Mouse (Mus musculus) intestine, embryonic 15.5 days (tissue): ENCODE measurements at regions not wholly inside any gene's neighbourhood (a gene's known extent, or its start where the extent isn't known, plus 50 kb on each side); places are given as distances from the start of the nearest gene placed in this dataset.

Experiments
- ATAC-seq: fragments of 200-750 bp; cut with Nextera tagmentation; 2 replicates; pipeline ENCODE4 v1.8.0; 2017; ENCODE audit warnings: moderate TSS enrichment, moderate library complexity
- H3K27ac ChIP-seq: fragments of 300-500 bp; sonication (generic); 2 replicates; pipeline ENCODE4 v1.5.1; 2015; ENCODE audit warnings: mild to moderate bottlenecking, inconsistent platforms
- H3K27me3 ChIP-seq: fragments of 300-500 bp; sonication (generic); replicated peaks from 2 replicates; pipeline ENCODE4 v1.6.1; 2015; ENCODE audit warnings: inconsistent platforms
- H3K36me3 ChIP-seq: fragments of 300-500 bp; sonication (generic); 2 replicates; pipeline ENCODE4 v1.6.1; 2015; ENCODE audit warnings: inconsistent platforms
- H3K4me1 ChIP-seq: fragments of 300-500 bp; sonication (generic); replicated peaks from 2 replicates; pipeline ENCODE4 v1.6.1; 2015; ENCODE audit warnings: inconsistent platforms
- H3K4me2 ChIP-seq: fragments of 300-500 bp; sonication (generic); replicated peaks from 2 replicates; pipeline ENCODE4 v1.6.1; 2015; ENCODE audit warnings: mild to moderate bottlenecking, inconsistent platforms
- H3K4me3 ChIP-seq: fragments of 300-500 bp; sonication (generic); replicated peaks from 2 replicates; pipeline ENCODE4 v1.5.1; 2015; ENCODE audit warnings: inconsistent platforms
- H3K9ac ChIP-seq: fragments of 300-500 bp; sonication (generic); 2 replicates; pipeline ENCODE4 v1.6.1; 2015; ENCODE audit warnings: inconsistent platforms
- H3K9me3 ChIP-seq: fragments of 300-500 bp; sonication (generic); 2 replicates; pipeline ENCODE4 v1.6.1; 2016; ENCODE audit warnings: inconsistent platforms
- WGBS: fragments of 180-500 bp; shearing (Covaris S2); methylation state at CpG from one replicate; pipeline ENCODE4 v1.1.7; 2015; 5-methylcytosine and 5-hydroxymethylcytosine counted together

- Histone ChIP-seq H3K4me2 (no peak overlapping the region), H3K4me1 (no peaks in the 10 kb centered on the region), H3K4me3 (no peak overlapping the region), H3K27ac (no peak overlapping the region), H3K36me3 (no peaks in the 10 kb centered on the region), H3K27me3 (no peaks in the 10 kb centered on the region), H3K9ac (no peak overlapping the region), H3K9me3 (no peaks in the 10 kb centered on the region)
- ATAC-seq = peak; percentile 20; the same call in 1 of the 2 replicates
- WGBS = 81% methylated on average over 4 of the region's 4 CpGs
Measured at GRCm38 (mm10) chr19:28205691-28206090, 194.7 kb upstream of the Rfx3 start.

DNA sequence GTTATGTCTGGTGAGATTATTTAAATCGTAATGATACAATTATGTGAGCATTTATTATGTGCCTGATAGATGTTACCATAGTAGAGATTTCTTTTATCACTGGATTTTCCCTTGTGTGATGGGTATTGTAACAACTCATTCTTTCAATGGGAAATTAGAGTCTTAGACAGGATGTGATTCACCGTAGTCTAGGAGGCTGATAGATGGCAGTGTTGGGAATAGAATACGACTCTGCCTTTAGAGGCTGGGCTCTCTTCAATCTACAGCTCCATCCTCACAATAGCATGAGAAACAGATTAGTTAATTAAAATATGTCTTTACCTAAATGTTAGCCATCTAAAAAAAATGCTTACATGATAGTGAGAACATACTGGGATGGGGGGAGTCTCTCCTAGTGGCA, 192.8 kb upstream of the Rfx3 start:
- H3K9ac ChIP-seq = no peak overlapping the region
- no peaks in the 10 kb centered on the region for H3K9me3 ChIP-seq
- no peak overlapping the region for H3K4me3 ChIP-seq
- no peak overlapping the region for H3K27ac ChIP-seq
- no peaks in the 10 kb centered on the region for H3K4me1 ChIP-seq
- WGBS = 67% methylated on average over 3 of the region's 3 CpGs
- no peak for ATAC-seq
- H3K27me3 ChIP-seq = no peaks in the 10 kb centered on the region
- H3K4me2 ChIP-seq = no peak overlapping the region
- no peaks in the 10 kb centered on the region for H3K36me3 ChIP-seq

GRCm38 (mm10) chr19:28199385-28199784, 188.4 kb upstream of the Rfx3 start:
- Histone ChIP-seq H3K4me3 (no peak overlapping the region), H3K9ac (no peak overlapping the region), H3K27me3 (no peaks in the 10 kb centered on the region), H3K4me2 (no peak overlapping the region), H3K36me3 (no peaks in the 10 kb centered on the region), H3K27ac (no peak overlapping the region), H3K4me1 (no peaks in the 10 kb centered on the region), H3K9me3 (no peaks in the 10 kb centered on the region)
- no peak for ATAC-seq
- 65% methylated on average over 8 of the region's 8 CpGs for WGBS

DNA sequence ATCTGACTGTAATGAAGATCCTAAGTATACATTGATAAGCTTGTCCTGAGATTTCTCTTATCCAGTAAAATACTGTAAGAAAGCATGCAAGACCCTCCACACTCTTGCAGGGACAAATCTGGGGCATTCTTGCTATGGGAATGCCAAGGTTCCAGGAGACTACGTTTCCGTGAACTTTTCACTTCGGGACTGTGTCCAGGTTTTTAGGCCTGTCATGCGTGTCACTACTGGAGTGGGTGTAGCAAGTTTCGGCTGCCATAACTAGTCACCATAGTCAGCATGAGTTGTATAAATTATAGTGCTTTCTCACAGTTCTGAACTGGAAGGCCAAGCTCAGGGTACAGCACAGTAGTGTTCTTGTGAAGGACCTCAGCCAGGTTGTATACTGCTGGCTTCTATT, 185.9 kb upstream of the Rfx3 start:
- Histone ChIP-seq H3K9ac (no peak overlapping the region), H3K9me3 (no peaks in the 10 kb centered on the region), H3K4me3 (no peak overlapping the region), H3K36me3 (no peaks in the 10 kb centered on the region), H3K4me2 (no peak overlapping the region), H3K4me1 (no peaks in the 10 kb centered on the region), H3K27me3 (no peaks in the 10 kb centered on the region), H3K27ac (no peak overlapping the region)
- no peak for ATAC-seq
- WGBS = 96% methylated on average over 5 of the region's 5 CpGs

DNA sequence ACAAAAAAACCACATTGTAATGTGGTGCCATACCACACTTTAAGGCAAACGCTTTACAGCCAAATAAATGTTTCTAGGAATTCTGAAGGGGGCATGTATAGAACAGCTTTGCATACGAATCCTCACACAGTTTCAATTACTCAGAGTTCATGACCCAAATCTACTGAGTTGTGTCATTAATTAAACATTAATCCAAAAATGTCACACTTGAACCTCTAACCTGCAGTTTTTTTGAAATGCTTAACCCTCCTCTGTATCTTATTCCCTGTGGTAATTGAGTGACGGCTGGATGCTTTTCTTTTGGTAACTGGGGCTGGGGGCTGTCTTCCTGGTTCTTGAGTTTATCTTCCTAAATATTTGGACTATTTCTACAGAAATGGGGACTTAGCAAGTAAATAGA, 181.3 kb upstream of the Rfx3 start:
- no peak overlapping the region for H3K4me2 ChIP-seq
- no peaks in the 10 kb centered on the region for H3K36me3 ChIP-seq
- no peaks in the 10 kb centered on the region for H3K9me3 ChIP-seq
- no peak overlapping the region for H3K4me3 ChIP-seq
- ATAC-seq = no peak
- 74% methylated on average over 3 of the region's 3 CpGs for WGBS
- no peak overlapping the region for H3K9ac ChIP-seq
- H3K27ac ChIP-seq = no peak overlapping the region
- no peaks in the 10 kb centered on the region for H3K4me1 ChIP-seq
- no peaks in the 10 kb centered on the region for H3K27me3 ChIP-seq

GRCm38 (mm10) chr19:28191428-28192116, 180.6 kb upstream of the Rfx3 start:
- H3K27me3 ChIP-seq = no peaks in the 10 kb centered on the region
- H3K9ac ChIP-seq = no peak overlapping the region
- no peaks in the 10 kb centered on the region for H3K4me1 ChIP-seq
- no peak overlapping the region for H3K27ac ChIP-seq
- WGBS = 35% methylated on average over 9 of the region's 9 CpGs
- ATAC-seq = no peak
- no peak overlapping the region for H3K4me3 ChIP-seq
- H3K9me3 ChIP-seq = no peaks in the 10 kb centered on the region
- no peak overlapping the region for H3K4me2 ChIP-seq
- no peaks in the 10 kb centered on the region for H3K36me3 ChIP-seq

GRCm38 (mm10) chr19:28190250-28190649, 179.3 kb upstream of the Rfx3 start:
- H3K4me1 ChIP-seq = no peaks in the 10 kb centered on the region
- H3K27ac ChIP-seq = no peak overlapping the region
- no peak overlapping the region for H3K4me3 ChIP-seq
- H3K27me3 ChIP-seq = no peaks in the 10 kb centered on the region
- 78% methylated on average over 10 of the region's 10 CpGs for WGBS
- no peak overlapping the region for H3K4me2 ChIP-seq
- H3K9ac ChIP-seq = no peak overlapping the region
- no peaks in the 10 kb centered on the region for H3K9me3 ChIP-seq
- no peaks in the 10 kb centered on the region for H3K36me3 ChIP-seq
- no peak for ATAC-seq

- Histone ChIP-seq H3K9me3 (no peaks in the 10 kb centered on the region), H3K9ac (no peak overlapping the region), H3K4me2 (no peak overlapping the region), H3K27me3 (no peaks in the 10 kb centered on the region), H3K4me3 (no peak overlapping the region), H3K4me1 (no peaks in the 10 kb centered on the region), H3K36me3 (no peaks in the 10 kb centered on the region), H3K27ac (no peak overlapping the region)
- WGBS = 82% methylated on average over 6 of the region's 6 CpGs
- no peak for ATAC-seq
Measured at GRCm38 (mm10) chr19:28188363-28188762, 177.4 kb upstream of the Rfx3 start.

GRCm38 (mm10) chr19:28182411-28183182, 171.6 kb upstream of the Rfx3 start:
- Histone ChIP-seq H3K4me1 (no peaks in the 10 kb centered on the region), H3K36me3 (no peaks in the 10 kb centered on the region), H3K27me3 (no peaks in the 10 kb centered on the region), H3K9ac (no peak overlapping the region), H3K9me3 (no peaks in the 10 kb centered on the region), H3K27ac (no peak overlapping the region), H3K4me3 (no peak overlapping the region), H3K4me2 (no peak overlapping the region)
- ATAC-seq = no peak
- WGBS = 57% methylated on average over 12 of the region's 12 CpGs

GRCm38 (mm10) chr19:28181171-28181570, 170.2 kb upstream of the Rfx3 start:
- no peak overlapping the region for H3K27ac ChIP-seq
- H3K4me2 ChIP-seq = no peak overlapping the region
- no peak overlapping the region for H3K9ac ChIP-seq
- 69% methylated on average over 2 of the region's 2 CpGs for WGBS
- H3K4me3 ChIP-seq = no peak overlapping the region
- ATAC-seq = no peak
- no peaks in the 10 kb centered on the region for H3K36me3 ChIP-seq
- no peaks in the 10 kb centered on the region for H3K4me1 ChIP-seq
- H3K9me3 ChIP-seq = no peaks in the 10 kb centered on the region
- no peaks in the 10 kb centered on the region for H3K27me3 ChIP-seq

DNA sequence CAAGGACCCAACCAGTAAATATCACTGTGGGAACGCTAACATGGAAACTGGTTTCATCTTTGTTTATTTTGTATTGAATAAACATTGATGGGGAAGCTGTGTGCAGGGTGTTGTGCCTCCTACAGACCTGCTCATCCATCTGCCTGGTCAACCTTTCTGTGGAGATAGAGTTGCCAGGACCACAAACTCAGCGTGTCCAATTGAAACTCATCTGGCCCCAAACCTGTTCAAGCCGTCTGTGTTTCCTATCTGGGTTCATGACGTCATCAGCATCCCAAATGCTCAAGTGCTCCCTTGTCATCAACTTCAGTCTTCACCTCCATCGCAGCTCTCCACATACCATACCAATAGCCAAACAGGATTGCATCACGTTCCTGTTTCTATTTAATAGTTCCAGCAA, 167.1 kb upstream of the Rfx3 start:
- H3K4me1 ChIP-seq = no peaks in the 10 kb centered on the region
- no peak overlapping the region for H3K9ac ChIP-seq
- no peaks in the 10 kb centered on the region for H3K9me3 ChIP-seq
- no peaks in the 10 kb centered on the region for H3K36me3 ChIP-seq
- ATAC-seq = no peak
- no peaks in the 10 kb centered on the region for H3K27me3 ChIP-seq
- 85% methylated on average over 6 of the region's 6 CpGs for WGBS
- H3K27ac ChIP-seq = no peak overlapping the region
- H3K4me3 ChIP-seq = no peak overlapping the region
- H3K4me2 ChIP-seq = no peak overlapping the region

DNA sequence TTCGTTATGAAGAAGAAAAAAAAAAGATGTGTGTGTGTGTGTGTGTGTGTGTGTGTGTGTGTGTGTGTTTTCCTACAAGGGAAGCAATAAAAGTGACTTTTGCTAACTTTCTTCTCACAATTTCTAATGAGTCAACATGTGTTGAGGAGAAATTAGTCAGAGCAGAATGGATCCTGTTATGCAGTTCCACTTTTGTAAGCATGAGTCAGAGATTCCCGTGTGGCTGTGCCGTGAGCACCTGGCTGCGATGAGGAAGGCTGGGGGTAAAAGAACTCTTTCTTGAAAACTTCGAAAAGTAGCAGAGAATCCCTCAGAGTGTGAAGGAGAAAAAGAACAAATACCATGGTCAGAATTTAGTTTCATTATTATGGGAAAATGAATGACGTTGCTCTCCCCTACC, 165.9 kb upstream of the Rfx3 start:
- Histone ChIP-seq H3K27me3 (no peaks in the 10 kb centered on the region), H3K9ac (no peak overlapping the region), H3K4me3 (no peak overlapping the region), H3K4me2 (no peak overlapping the region), H3K27ac (no peak overlapping the region), H3K36me3 (no peaks in the 10 kb centered on the region), H3K4me1 (no peaks in the 10 kb centered on the region), H3K9me3 (no peaks in the 10 kb centered on the region)
- ATAC-seq = no peak
- WGBS = 83% methylated on average over 6 of the region's 6 CpGs
